Mouse (Mus musculus): ENCODE measurements around the gene Asprv1.

Asprv1 gene

DNA sequence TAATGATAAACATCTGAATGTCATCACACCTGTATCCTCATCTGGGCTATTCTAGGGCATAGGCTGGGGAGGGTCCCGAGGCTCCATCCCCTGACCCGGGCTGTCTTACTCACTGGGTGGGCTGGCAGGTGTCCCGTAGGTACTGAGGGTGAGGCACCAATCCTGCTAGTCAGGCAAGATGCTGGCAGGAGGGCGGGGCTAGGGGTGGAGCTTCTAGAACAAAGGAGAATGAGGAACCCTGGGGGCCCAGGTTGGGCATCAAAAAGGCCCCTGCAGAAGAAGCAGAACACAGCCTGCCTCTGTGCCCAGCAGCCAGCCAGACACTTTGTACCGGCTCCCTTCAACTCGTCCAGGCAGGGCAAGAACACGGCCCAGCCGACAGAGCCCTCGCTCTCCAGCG, at the start of gene Asprv1:
Gene Asprv1 (plus strand): TSS at position 219 of the 400 bp plus-strand sequence.
- DNase-seq (ENCODE audit: low spot score) = no peak

DNA sequence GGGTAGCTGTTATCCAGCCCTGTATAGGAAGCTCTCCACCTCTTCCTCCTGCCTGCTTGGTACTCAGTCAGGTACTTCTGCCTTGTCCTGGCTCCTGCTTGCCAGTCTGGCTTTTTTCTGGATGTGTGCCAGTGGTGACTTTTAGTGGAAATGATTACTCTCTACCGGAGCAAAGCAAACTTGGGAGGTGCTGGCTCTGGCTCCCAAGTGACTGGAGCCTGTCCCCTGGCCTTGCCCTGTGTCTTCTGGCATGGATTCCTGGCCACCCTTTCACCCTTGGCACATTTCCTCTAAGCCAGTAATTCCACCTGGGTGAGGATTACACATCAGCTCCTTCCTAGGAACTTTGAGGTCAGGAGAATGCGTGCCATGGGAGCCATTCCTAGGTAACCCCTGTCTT, 49.6 kb upstream of the Asprv1 start:
- no peak for DNase-seq (ENCODE audit: low spot score)

DNA sequence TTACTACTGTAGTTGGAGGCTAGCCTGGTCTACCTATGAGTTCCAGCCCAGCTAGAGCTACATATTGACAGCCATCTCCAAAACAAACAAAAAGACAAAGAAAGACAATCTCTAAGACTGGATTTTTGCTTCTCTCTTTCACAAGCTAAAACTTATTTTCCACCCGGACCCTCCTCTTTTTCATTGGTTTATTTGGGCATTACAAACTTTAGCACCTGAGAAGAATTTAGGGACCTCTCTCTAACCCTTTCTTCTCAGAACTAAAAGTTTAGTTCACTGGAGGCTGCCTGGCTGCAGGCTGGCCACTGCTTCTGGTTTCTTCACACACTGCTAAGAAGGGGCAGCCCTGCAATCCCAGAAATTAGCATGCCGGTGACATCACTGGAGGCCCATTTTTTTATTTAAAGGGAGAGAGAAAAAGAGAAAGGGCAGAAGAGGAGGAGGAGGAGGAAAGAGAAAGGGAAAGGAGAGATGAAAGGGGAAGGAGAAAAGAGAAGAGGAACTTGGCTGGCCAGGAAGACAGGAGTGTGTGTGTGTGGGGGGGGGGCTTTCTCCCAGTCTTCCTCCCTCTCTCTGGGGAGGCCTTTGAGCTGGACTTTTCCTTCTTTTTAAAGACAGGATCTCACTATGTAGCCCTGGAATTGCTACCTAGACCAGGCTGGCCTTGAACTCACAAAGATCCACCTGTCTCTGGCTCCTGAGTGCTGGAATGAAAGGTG, 48.7 kb upstream of the Asprv1 start:
- no peak for DNase-seq (ENCODE audit: low spot score)

DNA sequence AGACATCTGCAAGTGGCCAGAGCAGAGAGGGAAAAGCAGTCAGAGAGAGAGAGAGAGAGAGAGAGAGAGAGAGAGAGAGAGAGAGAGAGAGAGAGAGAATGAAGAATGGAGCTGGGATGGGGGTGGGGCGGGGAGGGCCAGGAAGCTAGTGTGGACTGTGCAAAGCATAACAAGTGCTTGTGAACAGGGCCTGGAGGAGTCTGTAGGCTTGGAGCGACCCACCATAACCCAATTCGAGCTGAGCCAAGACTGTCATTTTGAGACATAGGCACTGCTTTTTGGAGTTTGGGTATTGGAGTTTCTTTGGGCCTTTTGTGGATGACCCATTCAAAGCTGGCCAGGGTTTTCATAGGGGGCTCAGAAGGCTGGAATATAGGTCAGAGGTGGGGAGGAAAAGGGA, 48.0 kb upstream of the Asprv1 start:
- DNase-seq (ENCODE audit: low spot score) = no peak

DNA sequence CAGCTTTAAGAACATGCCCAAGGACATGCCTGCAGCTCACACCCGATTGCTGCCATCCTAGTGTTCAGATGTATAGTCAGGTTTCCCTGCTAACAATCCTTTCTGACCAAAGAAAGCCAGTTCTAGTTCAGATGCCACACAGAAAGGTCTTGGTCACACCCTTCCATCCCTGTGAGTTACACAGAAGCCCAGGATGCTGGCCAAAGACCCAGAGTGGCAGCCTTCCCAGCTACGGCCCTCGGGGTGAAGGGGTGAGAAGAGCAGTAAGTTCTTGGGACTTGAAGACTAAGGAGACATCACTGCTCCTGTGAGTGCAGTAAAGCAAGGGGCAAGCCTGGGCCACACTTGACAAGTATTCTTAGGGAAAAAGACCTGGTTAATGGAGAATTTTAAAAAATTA, 44.8 kb upstream of the Asprv1 start:
- no peak for DNase-seq (ENCODE audit: low spot score)

DNA sequence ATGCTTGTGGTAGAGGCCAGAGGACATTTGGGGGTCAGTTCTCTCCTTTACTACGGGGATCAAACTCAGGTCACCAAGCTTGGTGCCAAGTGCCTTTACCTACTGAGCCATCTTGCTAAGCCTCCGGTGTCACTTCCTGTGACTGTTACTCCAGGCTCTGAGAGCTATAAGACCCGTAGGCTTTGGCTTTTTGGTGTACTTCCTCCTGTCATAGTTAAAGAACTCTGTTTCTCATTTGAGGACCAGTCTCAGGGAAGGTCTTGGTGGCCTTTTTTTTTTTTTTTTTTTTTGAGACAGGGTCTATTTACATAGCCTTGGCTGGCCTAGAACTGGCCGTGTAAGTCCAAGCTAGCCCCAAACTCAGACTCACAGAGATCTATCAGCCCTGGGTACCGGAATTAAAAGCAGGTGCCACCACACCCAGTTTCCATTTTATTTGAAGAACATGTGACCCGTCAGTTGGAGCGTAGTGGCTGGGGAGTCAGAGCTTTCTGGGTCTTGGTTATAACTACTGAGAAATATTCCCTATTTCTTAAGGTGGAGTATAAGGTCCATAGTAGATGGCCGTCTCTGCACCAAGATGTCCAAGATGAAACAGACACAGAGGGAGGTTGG, 44.3 kb upstream of the Asprv1 start:
- no peak for DNase-seq (ENCODE audit: low spot score)

DNA sequence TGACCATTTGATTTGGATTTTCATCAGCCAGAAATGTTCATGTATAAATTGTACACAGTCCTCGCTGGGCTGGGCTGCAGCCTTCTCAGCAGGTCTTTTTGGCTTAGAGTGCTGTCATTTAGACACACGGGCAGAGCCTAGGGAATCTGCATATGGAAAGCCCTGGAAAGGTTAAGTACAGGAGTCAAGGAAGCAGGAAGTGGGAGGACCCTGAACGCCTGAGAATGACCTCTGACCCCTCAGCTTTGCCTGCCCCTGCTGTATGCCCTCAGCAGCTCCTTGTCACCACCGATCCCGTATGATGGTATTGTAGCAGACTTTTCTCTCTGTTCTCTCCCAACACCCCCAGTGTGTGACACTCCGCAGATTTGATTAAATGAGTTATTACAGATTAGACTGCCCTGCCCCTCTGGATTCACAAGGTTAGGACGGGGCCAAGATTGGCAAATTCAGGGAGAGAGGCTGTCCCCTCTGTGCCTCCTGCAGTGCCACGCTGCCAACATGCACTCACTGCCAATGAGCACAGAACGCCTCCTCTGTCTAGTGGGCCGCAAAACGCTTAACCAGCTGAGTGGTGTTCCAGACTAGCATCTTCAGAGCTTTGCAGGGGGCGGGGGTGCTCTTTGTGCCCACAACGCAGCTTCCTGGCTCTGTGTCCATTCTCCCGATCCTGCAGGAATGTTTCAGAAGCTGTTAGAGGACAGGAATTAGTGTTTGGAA, 43.5 kb upstream of the Asprv1 start:
- peak; percentile 54 for DNase-seq (ENCODE audit: low spot score)

DNA sequence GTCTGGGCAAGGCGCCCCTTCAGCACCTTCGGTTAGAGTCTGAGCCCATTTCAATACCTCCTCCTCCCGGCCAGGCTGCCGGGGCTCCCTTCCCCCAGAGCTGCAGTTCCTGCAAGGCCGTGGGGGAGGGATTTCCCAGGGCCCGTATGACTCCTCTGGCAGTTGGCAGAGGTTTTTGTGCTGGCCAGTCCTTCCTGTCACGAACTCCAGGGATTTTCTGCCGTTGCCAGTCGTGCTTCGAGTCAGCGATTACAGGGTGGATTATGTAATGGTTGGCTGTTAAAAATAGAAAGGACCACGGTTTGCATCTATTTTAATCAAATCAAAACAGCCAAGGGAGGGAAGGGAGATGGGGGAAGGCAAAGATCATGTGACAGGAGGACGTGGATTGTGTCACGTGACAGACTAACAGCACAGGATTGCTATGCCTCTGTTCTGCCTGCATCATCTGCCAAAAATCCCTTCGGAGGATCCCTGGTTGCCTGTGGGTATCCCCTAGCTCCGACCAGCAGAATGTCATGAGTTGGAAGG, 42.8 kb upstream of the Asprv1 start:
- peak; percentile 94 for DNase-seq (ENCODE audit: low spot score)

DNA sequence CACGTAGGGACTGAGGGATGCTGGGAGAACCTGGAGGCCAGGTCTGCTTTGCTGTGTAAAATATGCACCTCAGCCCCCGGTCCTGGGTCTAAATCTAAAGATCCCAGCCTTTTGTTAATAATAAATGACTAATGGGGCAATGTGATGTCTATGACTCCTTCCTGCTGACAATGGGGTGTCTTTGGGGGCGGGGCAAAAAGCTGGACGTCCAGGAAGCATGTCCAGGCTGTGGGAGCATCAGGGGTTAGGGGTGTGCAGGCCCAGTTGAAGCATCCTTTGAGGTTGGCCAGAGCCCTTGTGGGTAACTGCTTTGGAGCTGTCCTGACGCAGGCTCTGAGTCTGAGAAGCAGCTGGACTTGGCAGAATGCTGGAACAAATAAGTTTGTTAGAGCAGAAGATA, 41.9 kb upstream of the Asprv1 start:
- DNase-seq (ENCODE audit: low spot score) = no peak

DNA sequence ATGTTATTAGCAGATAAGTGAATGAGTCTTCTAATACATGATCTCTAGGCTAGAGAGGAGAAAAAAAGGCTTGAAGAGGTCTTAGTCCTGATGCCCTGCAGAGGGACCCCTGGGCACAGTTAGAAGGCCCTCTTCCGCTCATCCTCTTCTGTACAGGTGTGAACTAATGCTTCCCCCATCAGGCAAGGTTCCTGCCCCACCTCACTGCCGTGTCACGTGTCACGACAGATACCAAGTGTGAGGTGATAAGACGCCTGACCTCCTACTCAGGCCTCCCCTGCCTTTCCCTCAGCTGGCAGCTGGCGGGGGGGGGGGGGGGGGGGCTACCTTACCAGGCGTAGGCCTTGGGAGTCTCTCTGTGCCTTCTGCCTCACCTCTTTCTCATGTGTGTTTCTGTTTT, 39.5 kb upstream of the Asprv1 start:
- no peak for DNase-seq (ENCODE audit: low spot score)

DNA sequence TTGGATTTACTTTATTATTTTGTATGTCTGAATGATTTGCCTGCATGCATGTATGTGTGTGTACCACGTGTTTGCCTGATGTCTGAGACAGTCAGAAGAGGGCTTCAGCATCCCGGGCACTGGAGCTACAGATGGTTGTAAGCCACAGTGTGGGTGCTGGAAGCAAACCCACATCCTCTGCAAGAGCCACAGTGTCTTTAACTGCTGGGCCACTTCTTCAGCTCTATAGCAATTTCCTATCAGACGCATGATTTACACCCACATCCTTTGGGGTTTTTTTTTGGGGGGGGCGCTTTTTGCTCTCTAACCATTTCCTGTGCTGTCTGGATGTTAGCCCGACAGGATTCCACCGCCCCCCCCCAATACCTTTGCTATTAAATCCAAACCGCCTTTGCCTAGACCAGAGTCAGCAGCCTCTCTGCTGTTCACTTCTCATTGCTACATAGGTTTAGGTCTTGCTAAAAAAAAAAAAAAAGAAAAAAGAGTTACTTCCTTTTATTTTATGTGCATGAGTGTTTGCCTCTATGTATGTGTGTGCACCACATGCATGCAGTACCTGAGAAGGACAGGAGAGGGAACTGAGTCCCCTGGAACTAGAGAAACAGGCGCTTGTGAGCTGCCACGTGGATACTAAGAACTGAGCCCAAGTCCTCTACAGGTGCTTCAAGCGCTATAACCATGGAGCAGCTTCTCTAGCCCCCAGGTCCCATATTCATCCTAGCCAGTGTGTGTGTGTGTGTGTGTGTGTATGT, 34.6 kb upstream of the Asprv1 start:
- no peak for DNase-seq (ENCODE audit: low spot score)

DNA sequence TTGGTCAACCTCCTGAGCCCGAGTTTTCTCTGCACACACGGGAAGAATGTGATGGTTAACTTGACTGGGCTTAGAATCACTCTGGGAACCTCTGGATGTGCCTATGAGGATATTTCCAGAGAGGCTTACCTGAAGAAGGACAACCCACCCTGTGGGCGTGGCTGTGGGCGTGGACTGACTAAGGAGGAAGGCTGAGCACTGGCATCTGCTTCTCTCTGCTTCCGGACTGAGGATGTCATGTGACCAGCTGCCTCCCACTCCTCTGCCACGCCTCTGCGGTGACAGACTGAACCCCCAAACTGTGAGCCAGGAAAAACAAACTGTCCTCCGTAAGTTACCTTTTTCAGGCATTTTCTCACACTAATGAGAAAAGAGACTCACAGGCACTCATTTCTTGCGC, 33.3 kb upstream of the Asprv1 start:
- DNase-seq (ENCODE audit: low spot score) = no peak

DNA sequence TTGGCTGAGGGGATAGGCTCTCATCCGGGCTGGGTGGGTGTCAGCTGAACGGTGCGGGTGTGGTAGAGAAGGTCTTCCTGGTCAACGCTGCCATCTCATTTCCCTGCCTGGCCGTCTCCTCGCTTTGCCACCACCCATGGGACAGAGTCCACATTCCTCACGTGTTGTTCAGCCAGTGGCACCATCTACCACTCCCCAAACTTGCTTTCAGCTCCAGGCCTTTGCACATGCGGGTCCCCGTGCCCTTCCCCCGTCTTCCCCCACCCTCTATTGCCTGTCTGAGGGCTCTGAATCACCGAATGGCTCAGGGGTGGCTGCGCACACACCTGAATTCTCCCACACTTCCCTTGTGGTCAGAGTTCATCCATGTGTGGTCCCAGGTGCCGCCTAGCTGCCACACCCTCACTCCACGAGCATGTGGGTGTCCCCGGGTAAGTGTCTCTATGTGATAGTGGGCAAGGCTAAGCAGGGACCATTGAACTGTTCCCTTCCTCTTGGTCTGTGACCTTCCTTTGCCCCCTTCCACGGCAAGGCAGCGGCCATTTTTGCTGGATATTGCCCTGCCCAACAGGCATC, 32.0 kb upstream of the Asprv1 start:
- DNase-seq (ENCODE audit: low spot score) = no peak

DNA sequence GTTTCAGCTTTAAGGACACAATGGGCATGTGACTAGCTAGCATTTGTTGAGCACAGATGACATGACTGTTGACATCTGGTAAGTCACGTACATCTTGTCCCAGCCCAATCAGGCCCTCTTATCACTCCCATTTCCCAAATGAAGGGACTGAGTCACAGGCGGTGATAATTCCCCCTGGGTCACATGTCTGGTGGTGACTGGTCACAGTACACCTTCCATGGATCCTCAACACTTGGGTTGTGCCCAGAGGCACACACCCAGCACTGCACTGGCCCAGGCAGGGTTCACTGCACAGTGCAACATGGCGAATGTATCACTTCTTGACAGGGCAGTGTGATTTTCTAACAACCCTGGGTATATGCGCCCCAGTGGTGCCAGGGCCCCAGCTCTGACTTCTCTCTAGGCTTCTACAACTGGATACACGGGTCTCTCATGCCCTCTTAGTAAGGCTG, 29.2 kb upstream of the Asprv1 start:
- no peak for DNase-seq (ENCODE audit: low spot score)

DNA sequence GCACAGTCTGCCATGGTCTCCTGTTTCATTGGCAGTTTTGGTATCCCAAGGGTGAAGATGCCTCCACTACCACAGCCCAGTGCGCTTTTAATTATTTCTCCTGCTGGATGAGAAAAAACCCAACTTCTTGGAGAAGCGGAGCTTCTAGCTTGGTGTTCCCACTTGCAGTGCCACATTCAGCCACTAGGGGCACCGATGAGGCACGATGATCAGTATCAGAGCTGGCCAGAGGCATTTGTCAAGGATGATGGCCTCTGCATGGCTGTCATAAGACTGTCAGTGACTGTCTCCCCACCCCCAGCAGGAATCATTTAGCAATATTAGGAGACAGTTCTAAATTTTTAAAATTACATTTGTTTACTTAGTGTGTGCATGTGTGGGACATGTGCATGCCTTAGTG, 28.8 kb upstream of the Asprv1 start:
- peak; percentile 83 for DNase-seq (ENCODE audit: low spot score)

DNA sequence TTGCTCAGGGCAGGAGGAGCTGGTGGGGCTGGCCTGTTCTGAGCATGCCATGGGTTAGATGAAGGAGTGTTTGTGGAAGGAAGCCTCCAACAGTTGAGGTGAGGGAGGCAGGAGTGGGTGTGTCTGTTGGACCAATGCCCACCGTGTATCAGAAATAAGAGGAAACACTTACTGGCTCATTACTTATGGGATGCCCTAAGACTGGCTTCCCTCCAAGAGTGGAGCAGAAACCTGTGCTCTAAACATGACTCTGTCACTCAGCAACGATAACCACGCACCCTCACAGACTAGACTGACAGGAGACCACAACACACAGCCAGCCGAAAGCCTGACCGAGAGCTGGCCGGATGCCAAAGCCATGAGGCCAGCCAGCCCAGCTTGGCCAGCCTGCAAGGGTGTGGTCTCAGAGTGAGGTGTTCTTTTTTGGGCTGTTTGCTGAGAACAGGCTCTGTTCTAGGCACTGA, 28.0 kb upstream of the Asprv1 start:
- no peak for DNase-seq (ENCODE audit: low spot score)

DNA sequence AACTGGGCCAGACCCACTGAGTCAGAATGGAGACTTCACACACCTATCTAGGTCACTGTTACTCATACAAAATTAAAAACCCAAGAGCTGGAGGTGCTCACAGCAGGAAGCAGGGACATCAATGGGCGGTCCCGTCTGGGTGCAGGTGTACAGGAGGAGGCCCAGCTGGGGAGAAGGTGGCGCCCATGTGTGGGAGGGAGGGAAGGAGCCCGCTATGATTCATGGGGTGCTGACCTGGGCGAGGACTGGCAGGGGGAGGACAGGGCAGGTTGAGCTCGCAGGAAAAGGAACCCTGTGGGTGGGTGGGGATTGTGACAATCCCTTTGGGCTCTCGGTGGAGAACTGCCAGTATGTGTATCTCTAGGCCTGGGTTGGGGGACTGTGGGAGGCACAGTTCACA, 22.7 kb upstream of the Asprv1 start:
- no peak for DNase-seq (ENCODE audit: low spot score)

DNA sequence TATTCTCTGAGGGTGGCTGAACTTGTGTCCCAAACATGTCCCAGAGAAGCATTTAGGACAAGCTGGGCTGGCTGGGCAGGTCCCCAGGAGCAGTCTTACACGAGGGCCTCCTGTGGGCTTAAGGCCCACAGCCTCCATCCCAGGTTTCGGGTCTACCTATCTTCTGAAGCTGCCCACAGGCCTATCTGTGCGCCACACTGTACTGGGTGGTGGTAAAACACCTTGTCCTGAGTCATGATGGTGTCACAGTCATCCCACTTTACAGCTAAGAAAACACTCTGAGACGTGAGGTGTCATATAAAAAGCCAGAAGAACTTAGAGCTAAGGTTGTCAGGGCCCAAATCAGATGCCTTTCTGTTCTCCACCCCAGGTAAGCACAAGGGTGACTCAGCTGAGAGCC, 21.7 kb upstream of the Asprv1 start:
- DNase-seq (ENCODE audit: low spot score) = no peak

DNA sequence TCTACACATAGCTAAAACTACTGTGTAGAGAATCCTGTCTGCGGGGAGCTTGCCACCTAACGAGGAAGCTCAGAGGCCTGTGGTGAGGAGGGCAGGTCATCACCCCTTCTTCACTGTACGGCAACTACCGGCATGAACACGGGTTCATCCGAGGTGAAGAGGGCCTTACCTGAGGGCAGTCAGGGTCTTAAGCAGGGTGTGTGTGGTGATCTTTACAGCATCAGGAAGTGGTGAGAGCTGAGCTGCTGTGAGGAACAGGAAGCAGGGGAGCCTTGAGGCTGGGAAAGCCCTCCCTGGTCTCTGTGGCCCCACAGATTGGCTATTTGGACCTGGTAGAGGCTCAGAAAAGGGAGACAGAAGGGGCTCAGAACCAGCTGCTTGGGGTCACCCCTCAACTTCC, 20.5 kb upstream of the Asprv1 start:
- DNase-seq (ENCODE audit: low spot score) = no peak

DNA sequence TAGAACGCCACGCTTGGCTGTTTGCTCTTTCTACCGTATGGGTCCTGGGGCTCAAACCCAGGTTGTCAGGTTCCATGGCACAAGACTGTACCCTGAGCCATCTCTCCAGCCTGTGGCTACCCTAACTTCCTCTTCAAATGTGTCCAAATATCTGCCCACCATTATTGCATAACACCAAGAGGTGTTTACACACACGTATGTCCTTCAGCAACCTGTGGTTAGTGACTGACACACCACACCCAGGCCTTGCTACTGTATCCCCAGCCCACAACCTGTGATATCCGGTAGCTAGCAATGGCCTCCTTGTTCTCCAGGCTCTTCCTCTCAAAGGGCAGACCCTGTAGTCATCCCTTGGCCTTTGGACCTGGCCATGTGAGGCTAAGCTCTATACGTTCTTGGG, 18.7 kb upstream of the Asprv1 start:
- no peak for DNase-seq (ENCODE audit: low spot score)

DNA sequence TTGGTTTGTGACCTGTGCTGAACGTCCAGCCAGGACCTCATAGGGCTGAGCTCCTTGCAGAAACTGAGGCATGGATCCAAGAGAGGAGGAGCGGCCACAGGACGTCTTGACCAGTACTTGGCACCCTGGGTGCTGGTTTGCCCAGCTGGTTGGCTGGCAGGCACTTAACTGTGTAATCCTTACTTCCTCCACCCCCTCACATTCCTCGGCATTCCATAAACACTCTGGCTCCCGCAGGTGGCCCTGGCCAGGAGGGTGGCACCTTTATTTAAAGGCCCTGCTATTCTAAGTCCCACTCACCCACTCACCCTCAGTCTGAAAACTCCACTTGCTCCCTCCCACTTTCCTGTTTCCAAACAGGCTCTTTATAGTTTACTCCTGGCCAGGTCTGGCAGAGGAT, 17.2 kb upstream of the Asprv1 start:
- DNase-seq (ENCODE audit: low spot score) = no peak

DNA sequence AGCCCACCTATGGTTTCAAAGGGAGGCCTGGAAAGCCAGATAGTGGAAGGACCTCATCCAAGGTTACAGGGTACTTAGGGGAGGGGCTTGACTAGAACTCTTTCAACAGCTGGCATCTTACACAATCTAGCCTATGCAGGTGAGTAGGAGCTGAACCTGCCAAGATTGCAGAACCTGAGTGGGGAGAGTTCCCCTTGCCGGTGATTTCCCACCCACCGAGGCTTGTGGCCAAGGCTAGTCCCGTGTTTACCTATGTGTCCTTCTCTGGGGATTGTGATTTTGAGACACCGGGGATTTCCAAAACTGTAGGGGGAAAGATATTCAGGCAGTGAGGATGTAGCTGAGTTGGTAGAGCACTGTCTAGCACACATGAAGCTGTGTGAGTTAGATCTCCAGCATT, 12.7 kb upstream of the Asprv1 start:
- no peak for DNase-seq (ENCODE audit: low spot score)
